Mouse (Mus musculus) adrenal gland (tissue): ENCODE measurements at regions not wholly inside any gene's neighbourhood (a gene's known extent, or its start where the extent isn't known, plus 50 kb on each side); places are given as distances from the start of the nearest gene placed in this dataset.

Source experiments
- intact Hi-C: fragments of 180-260 bp; cut with DNase I; formaldehyde crosslinking; loops from one replicate; pipeline ENCODE4 v1.15.1; 2025

DNA sequence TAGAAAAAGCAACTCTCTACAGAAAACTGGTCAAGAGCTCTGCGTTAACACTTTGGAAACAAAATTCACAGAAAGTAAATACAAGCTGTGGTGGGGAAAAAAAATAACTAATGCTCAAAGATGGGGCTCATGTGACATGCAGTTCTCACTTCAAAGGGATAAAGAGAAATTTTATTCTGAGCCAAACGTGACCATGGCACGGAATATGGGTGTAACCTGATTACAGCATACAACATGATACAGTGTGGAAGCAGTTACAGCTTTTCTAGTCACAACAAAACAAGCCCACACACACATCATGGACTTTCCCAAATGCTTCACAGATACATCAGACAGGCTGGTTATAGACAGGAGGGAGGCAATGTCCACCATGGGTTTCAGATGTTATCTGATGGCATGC is 86.5 kb upstream of the Tspan5 start:
- intact Hi-C loops: no loop called here

DNA sequence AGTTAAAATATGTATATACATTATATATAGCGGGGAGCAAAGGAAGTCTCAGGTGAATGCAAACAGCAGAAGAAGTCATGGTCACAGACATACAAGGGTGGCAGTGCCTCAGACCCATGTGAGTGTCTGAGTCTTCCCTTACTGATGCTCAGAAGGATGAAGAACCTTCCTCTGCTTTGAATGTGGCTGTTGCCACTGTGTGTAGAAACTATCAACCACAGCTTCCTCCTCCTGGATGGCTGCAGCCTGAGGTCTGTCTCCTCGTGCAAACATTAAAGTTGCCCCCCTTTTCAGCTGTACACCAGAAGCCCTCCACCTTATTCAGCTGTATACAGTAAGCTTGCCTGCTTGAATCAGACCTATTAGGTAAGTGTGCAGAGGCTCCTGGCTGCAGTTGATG is 79.4 kb upstream of the Tspan5 start:
- intact Hi-C loops: no loop called here

DNA sequence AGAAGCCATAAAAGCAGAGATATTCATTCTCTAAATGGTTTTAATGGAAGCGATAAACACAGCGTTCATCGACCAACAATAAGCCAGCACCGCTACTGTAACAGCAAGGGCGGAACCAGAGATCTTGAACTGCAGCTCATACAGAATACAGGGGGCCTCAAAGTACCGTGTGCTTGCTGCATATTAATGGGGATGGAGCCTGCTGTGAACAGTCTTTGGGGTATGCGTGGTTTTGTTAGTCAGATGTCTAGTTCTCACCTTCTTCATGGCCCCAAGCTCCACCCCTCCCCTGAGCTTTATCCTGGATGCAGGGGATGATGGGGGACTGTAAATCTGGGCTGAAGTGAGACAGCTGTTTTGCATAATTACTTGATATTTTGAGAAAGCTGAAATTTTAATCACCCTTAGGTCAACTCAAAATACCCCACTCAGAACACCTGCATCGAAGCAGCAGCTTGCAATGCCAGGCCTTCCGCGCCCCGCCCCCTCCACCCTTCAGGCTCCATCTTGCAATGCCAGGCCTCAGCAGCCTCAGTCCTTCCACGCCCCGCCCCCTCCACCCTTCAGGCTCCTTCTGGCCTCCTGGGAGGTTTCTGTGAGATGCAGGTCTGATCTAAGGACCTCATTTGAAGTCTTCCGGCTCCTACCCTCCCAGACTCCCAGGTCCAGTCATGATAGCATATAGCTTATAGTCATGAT is 73.5 kb upstream of the Tspan5 start:
- intact Hi-C loops: no loop called here

DNA sequence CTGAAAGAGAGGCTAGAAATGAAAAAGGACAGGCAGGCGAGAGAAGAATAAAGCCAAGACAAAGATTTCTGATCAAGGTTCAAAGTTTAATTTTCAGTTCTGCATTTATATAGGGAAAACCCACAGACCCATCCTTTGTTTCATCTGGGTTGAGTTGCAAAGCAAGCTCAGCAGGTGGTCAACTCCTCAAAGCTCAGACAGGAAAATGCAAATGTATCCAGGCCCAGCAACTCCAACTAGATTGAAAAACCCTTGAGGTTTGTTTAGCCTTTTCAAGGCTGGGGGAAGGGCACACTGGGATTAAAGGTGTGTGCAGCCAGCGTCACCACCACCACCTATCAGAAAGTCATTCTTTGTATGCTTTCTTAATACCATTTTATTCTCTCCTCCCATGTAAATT is 66.1 kb upstream of the Tspan5 start:
- intact Hi-C loops: no loop called here

DNA sequence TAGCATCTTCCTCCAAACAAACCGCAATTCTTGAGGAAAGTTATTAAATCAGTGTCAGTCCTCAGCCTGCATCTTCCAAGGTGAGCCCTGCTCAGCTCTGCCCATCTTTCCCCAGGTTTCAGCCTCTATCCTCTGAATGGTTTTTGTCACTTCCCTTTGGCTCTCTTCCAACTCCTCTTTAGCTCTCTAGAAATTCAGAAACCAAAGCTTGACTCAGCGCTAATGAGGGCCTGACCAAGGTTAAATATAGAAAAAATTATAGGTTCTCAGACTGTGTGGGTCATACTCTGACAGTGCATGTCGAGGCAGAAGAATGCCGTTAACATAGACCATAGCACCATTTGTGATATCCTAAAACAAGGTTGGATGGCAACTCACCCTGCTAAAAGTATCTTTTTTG is 63.6 kb upstream of the Tspan5 start:
- intact Hi-C loops: no loop called here

DNA sequence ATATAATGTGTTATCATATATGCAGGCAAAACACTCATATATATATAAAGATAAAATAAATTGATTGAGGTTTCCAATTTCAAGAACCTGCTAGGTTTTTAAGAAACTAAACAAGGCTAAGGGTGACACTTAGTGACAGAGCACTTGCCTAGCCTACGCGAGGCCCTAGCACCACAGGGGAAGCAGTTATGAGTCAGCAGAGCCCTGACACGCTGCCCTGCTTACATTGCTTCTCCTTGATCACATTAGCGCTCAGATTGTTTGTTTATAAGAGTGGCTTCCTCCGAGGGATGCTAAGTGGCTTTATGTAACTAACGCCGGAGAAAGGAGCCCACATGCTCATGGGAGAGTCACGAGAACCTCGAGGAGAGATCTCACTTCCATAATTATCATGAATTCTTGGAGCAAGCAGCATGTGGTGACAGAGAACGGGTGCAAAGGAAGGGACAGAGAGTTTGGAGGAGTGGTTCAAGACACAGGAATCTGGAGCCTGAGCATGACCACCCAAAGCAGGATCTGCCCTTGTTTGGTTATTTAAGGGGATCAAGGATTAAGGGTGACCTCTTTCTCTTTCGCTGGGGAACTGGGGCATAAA is 55.3 kb upstream of the Tspan5 start:
- intact Hi-C loops: no loop called here

DNA sequence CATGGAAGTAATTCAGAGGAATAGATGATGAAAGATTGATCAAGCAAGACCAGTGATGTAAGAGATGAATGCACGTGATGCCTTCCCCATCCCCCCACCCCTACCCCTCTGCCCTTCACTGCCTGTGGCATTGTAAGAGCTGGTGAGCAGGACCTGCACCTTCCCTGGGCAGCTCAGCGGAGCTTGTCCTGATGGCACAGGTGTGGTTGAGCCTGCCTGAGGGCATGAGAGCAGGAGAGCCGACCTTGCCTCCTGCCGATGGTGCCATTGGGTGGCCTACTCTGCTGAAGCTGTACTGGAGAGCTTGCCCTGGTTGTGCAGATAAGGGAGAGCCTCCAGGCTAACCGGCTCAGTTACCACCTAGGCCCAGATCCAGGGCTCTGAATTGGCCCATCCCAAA is 53.4 kb upstream of the Tspan5 start:
- intact Hi-C loops: no loop called here
